Mouse (Mus musculus) embryonic fibroblast, embryonic 13.5 days (primary cell): ENCODE measurements around the gene Gm47996.
"Not testable (repeated sequence)": the region's sequence is repeated elsewhere in the genome, so short reads cannot be mapped to it uniquely, and the experiment has no call there.

Experiments
- CTCF ChIP-seq: IDR thresholded peaks from 2 replicates; pipeline ENCODE4 v1.5.1; 2011; ENCODE audit warnings: mild to moderate bottlenecking, control low read depth, low read length, moderate library complexity, borderline replicate concordance; ENCODE audit not compliant: insufficient read depth
- POLR2A ChIP-seq: IDR thresholded peaks from 2 replicates; pipeline ENCODE4 v1.6.1; 2011; ENCODE audit warnings: low read depth, mild to moderate bottlenecking, control low read depth, low read length, moderate library complexity

DNA sequence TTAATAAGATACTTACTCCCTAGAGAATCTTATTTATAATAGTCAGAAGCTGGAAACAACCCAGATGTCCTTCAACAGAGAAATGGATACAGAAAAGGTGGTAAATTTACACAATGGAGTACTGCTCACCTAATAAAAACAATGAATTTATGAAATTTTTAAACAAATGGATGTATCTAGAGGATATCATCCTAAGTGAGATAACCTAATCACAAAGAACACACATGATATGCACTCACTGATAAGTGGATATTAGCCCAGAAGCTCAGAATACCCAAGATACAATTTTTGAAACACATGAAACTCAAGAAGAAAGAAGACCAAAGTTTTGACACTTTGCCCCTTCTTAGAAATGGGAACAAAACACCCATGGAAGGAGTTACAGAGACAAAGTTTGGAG, 987 bp upstream of the Gm47996 start:
- TF ChIP-seq POLR2A, CTCF: not testable (repeated sequence)
